Mouse (Mus musculus) testis, adult 2 months (tissue): Measurements from ENCODE around the gene Slco2b1.

Experiments used
- CTCF ChIP-seq: fragments of 200-500 bp; IDR thresholded peaks from 2 replicates; pipeline ENCODE4 v1.5.1; 2012; ENCODE audit warnings: low read depth, mild to moderate bottlenecking, inconsistent platforms, low read length, moderate library complexity; ENCODE audit not compliant: control insufficient read depth, insufficient read depth, insufficient replicate concordance
- POLR2A ChIP-seq: fragments of 200-500 bp; IDR thresholded peaks from 2 replicates; pipeline ENCODE4 v1.6.1; 2012; ENCODE audit warnings: low read depth, mild to moderate bottlenecking, inconsistent platforms, low read length, moderate library complexity; ENCODE audit not compliant: control insufficient read depth

GRCm38 (mm10) chr7:99662311-99662710, 48.8 kb downstream of the Slco2b1 start:
- TF ChIP-seq POLR2A = no peak
- TF ChIP-seq CTCF = no peak
